8 mouse cellular contexts compared by ENCODE assay signal in genomic region chr4:102533183-102534048, GRCm38 (mm10).
DNase-seq lines count a peak whose midpoint lies in the region; ATAC-seq and TF ChIP-seq lines count a peak whose summit lies in the region.

No protein-coding gene starts in this region.

- ATAC-seq in hindbrain, postnatal 0 days = no peak
- no peak for ATAC-seq in midbrain, embryonic 12.5 days (ENCODE audit: low FRiP score, low read depth)
- no peak for ATAC-seq in monocyte, adult 5-6 weeks (replicated peaks; ENCODE audit: insufficient number of reproducible peaks, low FRiP score, low TSS enrichment, poor library complexity, severe bottlenecking)

- H3K27ac ChIP-seq in brown adipose tissue, adult 24 weeks (replicated peaks; ENCODE audit: low read depth, low read length) = peak overlapping the region; percentile 58
- H3K27ac ChIP-seq in hindbrain, postnatal 0 days = peak overlapping the region; percentile 66
- peak overlapping the region; percentile 27 for H3K27ac ChIP-seq in midbrain, embryonic 12.5 days (replicated peaks)

- H3K27me3 ChIP-seq in hindbrain, postnatal 0 days (ENCODE audit: insufficient read depth, low read length) = no peaks in the 10 kb centered on the region
- no peaks in the 10 kb centered on the region for H3K27me3 ChIP-seq in midbrain, embryonic 12.5 days

- H3K9me3 ChIP-seq in hindbrain, postnatal 0 days (ENCODE audit: low read length) = no peaks in the 10 kb centered on the region
- no peaks in the 10 kb centered on the region for H3K9me3 ChIP-seq in midbrain, embryonic 12.5 days

- H3K4me3 ChIP-seq in brown adipose tissue, adult 24 weeks (ENCODE audit: insufficient read depth, low read depth, low read length) = no peak overlapping the region
- no peak overlapping the region for H3K4me3 ChIP-seq in hindbrain, postnatal 0 days (ENCODE audit: low read length)
- H3K4me3 ChIP-seq in midbrain, embryonic 12.5 days = no peak overlapping the region

- 36% methylated on average over 8 of the region's 8 CpGs for WGBS in hindbrain, postnatal 0 days
- WGBS in midbrain, embryonic 12.5 days = 60% methylated on average over 8 of the region's 8 CpGs

- TF ChIP-seq CTCF in hindbrain, postnatal 0 days (IDR thresholded peaks at IDR 0.05; ENCODE audit: low read depth) = no peak

- no peak overlapping the region for H3K9ac ChIP-seq in hindbrain, postnatal 0 days (replicated peaks; ENCODE audit: low read length)
- H3K9ac ChIP-seq in midbrain, embryonic 12.5 days (replicated peaks) = no peak overlapping the region

- H3K4me2 ChIP-seq in hindbrain, postnatal 0 days (ENCODE audit: low read depth, low read length) = no peak overlapping the region
- no peak overlapping the region for H3K4me2 ChIP-seq in midbrain, embryonic 12.5 days (replicated peaks)

- H3K36me3 ChIP-seq in hindbrain, postnatal 0 days (ENCODE audit: insufficient read depth, low read length) = no peaks in the 10 kb centered on the region
- no peaks in the 10 kb centered on the region for H3K36me3 ChIP-seq in midbrain, embryonic 12.5 days

- DNase-seq in lung, adult 18-20 months = peak; percentile 56 to 62
- no peak for DNase-seq in lung, postnatal 4 days
- peak; percentile 72 for DNase-seq in gastrocnemius, postnatal 25 days
- peak; percentile 50 for DNase-seq in hindbrain, postnatal 0 days (ENCODE audit: low spot score)
- DNase-seq in thymus, postnatal 4 days = no peak

- H3K4me1 ChIP-seq in brown adipose tissue, adult 24 weeks (ENCODE audit: control insufficient read depth, insufficient read depth, insufficient read length, low read length) = peaks cover 6% of the 10 kb centered on the region; the same call in 1 of the 2 replicates
- H3K4me1 ChIP-seq in hindbrain, postnatal 0 days (ENCODE audit: insufficient read depth, low read length) = no peaks in the 10 kb centered on the region
- peaks cover 18% of the 10 kb centered on the region for H3K4me1 ChIP-seq in midbrain, embryonic 12.5 days

Comparison
In these comparisons a context has a peak if more than half of its experiments do, and no peak if none do; other contexts are left out.
1. DNase-seq: peak in lung, adult 18-20 months (2 of 2), gastrocnemius, postnatal 25 days (single experiment) and hindbrain, postnatal 0 days (single experiment); none in lung, postnatal 4 days (0 of 2) and thymus, postnatal 4 days (single experiment).
2. Peak in every context shown above with its lines, with median percentiles within 50 percentile points of each other: H3K27ac ChIP-seq.